Mouse (Mus musculus) forebrain, postnatal 0 days (tissue): ENCODE results near the gene Fam193b. TPM values are rescaled to one million over a fixed set of nuclear protein-coding genes. Genes with fewer than 3 reads are reported as not detected.

Experiments
- ATAC-seq: fragments of 200-750 bp; cut with Nextera tagmentation; 2 replicates; pipeline ENCODE4 v1.8.0; 2017; ENCODE audit warnings: mild to moderate bottlenecking, moderate library complexity
- DNase-seq: peaks from one replicate; pipeline ENCODE4 v3.0.0-alpha.2; 2015
- H3K27ac ChIP-seq: fragments of 300-500 bp; sonication (generic); 2 replicates; pipeline ENCODE4 v1.5.1; 2014; ENCODE audit warnings: low read depth, mild to moderate bottlenecking, antibody characterized with exemption, low read length, moderate library complexity, mixed read lengths
- H3K27me3 ChIP-seq: fragments of 300-500 bp; sonication (generic); 2 replicates; pipeline ENCODE4 v1.6.1; 2014; ENCODE audit warnings: mild to moderate bottlenecking, low read length, mixed read lengths; ENCODE audit not compliant: insufficient read depth
- H3K36me3 ChIP-seq: fragments of 300-500 bp; sonication (generic); 2 replicates; pipeline ENCODE4 v1.6.1; 2014; ENCODE audit warnings: mild to moderate bottlenecking, moderate library complexity; ENCODE audit not compliant: insufficient read depth
- H3K4me1 ChIP-seq: fragments of 300-500 bp; sonication (generic); 2 replicates; pipeline ENCODE4 v1.6.1; 2014; ENCODE audit warnings: antibody characterized with exemption; ENCODE audit not compliant: insufficient read depth
- H3K4me2 ChIP-seq: fragments of 300-500 bp; sonication (generic); 2 replicates; pipeline ENCODE4 v1.6.1; 2014; ENCODE audit warnings: low read depth, mild to moderate bottlenecking, moderate library complexity
- H3K4me3 ChIP-seq: fragments of 300-500 bp; sonication (generic); 2 replicates; pipeline ENCODE4 v1.5.1; 2014; ENCODE audit warnings: low read depth, low read length, mixed read lengths
- H3K9ac ChIP-seq: fragments of 300-500 bp; sonication (generic); 2 replicates; pipeline ENCODE4 v1.6.1; 2014; ENCODE audit warnings: mild to moderate bottlenecking
- H3K9me3 ChIP-seq: fragments of 300-500 bp; sonication (generic); 2 replicates; pipeline ENCODE4 v1.6.1; 2016; ENCODE audit warnings: low read length
- CTCF ChIP-seq: sonication (generic); IDR thresholded peaks from 2 replicates; pipeline ENCODE4 v1.5.1; 2016; ENCODE audit warnings: antibody characterized with exemption, control low read depth, low read depth
- WGBS: fragments of 180-500 bp; shearing (Covaris S2); extraction: QIAGEN DNeasy Blood & Tissue Kit; methylation state at CpG from one replicate; pipeline ENCODE4 v1.1.7; 2014; 5-methylcytosine and 5-hydroxymethylcytosine counted together
- polyA plus RNA-seq: library from polyadenylated mRNA; unstranded; fragments of >200 nt; fragmentation: Nextera tagmentation; extraction: Ambion mirVana; gene quantifications from 2 replicates; pipeline ENCODE4 v1.2.1, GENCODE M21; 2015
- total RNA-seq: library from RNA; depleted of rRNA; stranded (reverse); fragments of >200 nt; gene quantifications from 2 replicates; pipeline ENCODE4 v1.2.3, GENCODE M21; 2014

Fam193b gene
- total and polyA plus RNA-seq, 2 experiments from 2014 or later: 41.2 to 88.4 TPM

GRCm38 (mm10) chr13:55508531-55508930, 62.4 kb downstream of the Fam193b start:
- DNase-seq (no peak), ATAC-seq (no peak)
- no peaks in the 10 kb centered on the region for H3K9me3 ChIP-seq
- H3K9ac ChIP-seq: no peak overlapping the region
- no peak overlapping the region for H3K4me3 ChIP-seq
- H3K4me1 ChIP-seq: peaks cover 20% of the 10 kb centered on the region; the same call in 1 of the 2 replicates
- H3K36me3 ChIP-seq: peaks cover 50% of the 10 kb centered on the region
- H3K27me3 ChIP-seq: no peaks in the 10 kb centered on the region
- WGBS: 95% methylated on average over 10 of the region's 10 CpGs
- H3K4me2 ChIP-seq: no peak overlapping the region
- no peak for TF ChIP-seq CTCF
- no peak overlapping the region for H3K27ac ChIP-seq

DNA sequence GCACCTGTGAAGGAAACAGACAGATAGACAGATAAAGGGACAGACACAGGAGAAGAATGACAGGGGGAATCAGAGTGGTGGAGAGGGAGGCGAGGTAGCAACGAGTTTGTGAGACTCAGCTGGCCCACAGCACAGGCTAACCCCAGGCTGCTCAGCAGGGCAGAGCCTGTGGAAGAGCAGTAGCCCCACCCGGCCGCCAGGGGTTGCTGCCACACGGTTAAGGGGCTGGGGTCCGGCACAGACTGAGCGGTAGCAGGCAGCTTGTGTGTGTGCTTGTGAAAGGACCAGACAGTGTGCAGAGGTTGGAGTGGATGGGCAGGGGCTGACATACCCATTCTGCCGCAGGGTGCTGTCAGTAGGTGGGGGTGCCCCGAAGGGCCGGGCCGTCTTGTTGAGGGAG, 63.0 kb downstream of the Fam193b start:
- WGBS: 59% methylated on average over 11 of the region's 11 CpGs
- Histone ChIP-seq H3K36me3 (peaks cover 57% of the 10 kb centered on the region), H3K4me3 (no peak overlapping the region)

GRCm38 (mm10) chr13:55506697-55507096, 64.2 kb downstream of the Fam193b start:
- H3K36me3 ChIP-seq: peaks cover 61% of the 10 kb centered on the region
- TF ChIP-seq CTCF: no peak
- H3K4me1 ChIP-seq: peaks cover 10% of the 10 kb centered on the region; the same call in 1 of the 2 replicates
- no peak overlapping the region for H3K4me3 ChIP-seq
- no peak overlapping the region for H3K9ac ChIP-seq
- ATAC-seq: peak; percentile 19; the same call in 1 of the 2 replicates
- no peak for DNase-seq
- no peak overlapping the region for H3K4me2 ChIP-seq
- 76% methylated on average over 10 of the region's 10 CpGs for WGBS
- H3K27me3 ChIP-seq: no peaks in the 10 kb centered on the region
- H3K9me3 ChIP-seq: no peaks in the 10 kb centered on the region
- no peak overlapping the region for H3K27ac ChIP-seq

More for the DNA sequence above, 63.0 kb downstream of the Fam193b start:
- no peak overlapping the region for H3K9ac ChIP-seq
- H3K9me3 ChIP-seq: no peaks in the 10 kb centered on the region
- H3K4me2 ChIP-seq: no peak overlapping the region
- DNase-seq (no peak), ATAC-seq (no peak)
- no peak overlapping the region for H3K27ac ChIP-seq
- no peaks in the 10 kb centered on the region for H3K27me3 ChIP-seq
- peak; percentile 37; the same call in 1 of the 2 replicates for TF ChIP-seq CTCF
- peaks cover 20% of the 10 kb centered on the region; the same call in 1 of the 2 replicates for H3K4me1 ChIP-seq

GRCm38 (mm10) chr13:55505810-55506209, 65.1 kb downstream of the Fam193b start:
- ATAC-seq: no peak
- no peak overlapping the region for H3K9ac ChIP-seq
- H3K4me1 ChIP-seq: peaks cover 2% of the 10 kb centered on the region; the same call in 1 of the 2 replicates
- peaks cover 61% of the 10 kb centered on the region for H3K36me3 ChIP-seq
- TF ChIP-seq CTCF: no peak
- H3K4me2 ChIP-seq: no peak overlapping the region
- no peaks in the 10 kb centered on the region for H3K9me3 ChIP-seq
- WGBS: 93% methylated on average over 9 of the region's 9 CpGs
- no peak overlapping the region for H3K27ac ChIP-seq
- H3K4me3 ChIP-seq: no peak overlapping the region
- H3K27me3 ChIP-seq: no peaks in the 10 kb centered on the region
- no peak for DNase-seq

GRCm38 (mm10) chr13:55504390-55504789, 66.5 kb downstream of the Fam193b start:
- no peak for ATAC-seq
- peaks cover 51% of the 10 kb centered on the region for H3K36me3 ChIP-seq
- no peaks in the 10 kb centered on the region for H3K9me3 ChIP-seq
- no peak overlapping the region for H3K27ac ChIP-seq
- H3K4me1 ChIP-seq: no peaks in the 10 kb centered on the region
- H3K27me3 ChIP-seq: no peaks in the 10 kb centered on the region
- DNase-seq: no peak
- no peak overlapping the region for H3K4me2 ChIP-seq
- TF ChIP-seq CTCF: no peak
- no peak overlapping the region for H3K4me3 ChIP-seq
- H3K9ac ChIP-seq: no peak overlapping the region
- WGBS: 83% methylated on average over 5 of the region's 5 CpGs

DNA sequence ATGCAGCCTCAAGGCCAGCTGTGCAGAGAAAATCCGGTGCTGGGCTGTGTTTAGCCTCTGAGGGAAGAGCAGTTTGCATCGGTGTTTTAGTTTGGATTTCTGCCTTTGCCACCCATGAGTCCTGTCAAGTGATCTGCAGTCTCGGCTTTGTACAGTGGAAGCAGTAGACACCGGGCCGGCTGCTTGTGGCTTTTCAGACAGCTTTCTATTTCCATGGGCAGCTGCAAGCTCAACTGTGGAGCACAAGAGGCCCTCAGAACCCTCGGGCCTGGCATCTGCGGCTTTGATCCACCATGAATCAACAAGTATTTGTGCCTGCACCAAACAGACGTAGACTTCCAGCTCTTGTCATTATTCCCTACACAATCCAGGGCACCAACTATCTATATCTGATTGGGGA, 68.5 kb downstream of the Fam193b start:
- no peak for ATAC-seq
- H3K9ac ChIP-seq: no peak overlapping the region
- DNase-seq: no peak

GRCm38 (mm10) chr13:55500575-55500974, 70.3 kb downstream of the Fam193b start:
- DNase-seq (no peak), ATAC-seq (no peak)
- peaks cover 29% of the 10 kb centered on the region for H3K36me3 ChIP-seq
- H3K4me1 ChIP-seq: peaks cover 11% of the 10 kb centered on the region
- no peak overlapping the region for H3K9ac ChIP-seq
- H3K27ac ChIP-seq: no peak overlapping the region
- no peak for TF ChIP-seq CTCF
- H3K4me3 ChIP-seq: no peak overlapping the region
- no peak overlapping the region for H3K4me2 ChIP-seq
- H3K9me3 ChIP-seq: no peaks in the 10 kb centered on the region
- no peaks in the 10 kb centered on the region for H3K27me3 ChIP-seq
- WGBS: 83% methylated on average over 10 of the region's 10 CpGs

More for the DNA sequence above, 68.5 kb downstream of the Fam193b start:
- Histone ChIP-seq H3K9me3 (no peaks in the 10 kb centered on the region), H3K4me3 (no peak overlapping the region), H3K4me1 (no peaks in the 10 kb centered on the region), H3K27me3 (no peaks in the 10 kb centered on the region), H3K36me3 (peaks cover 47% of the 10 kb centered on the region), H3K27ac (no peak overlapping the region), H3K4me2 (no peak overlapping the region)
- 82% methylated on average over 8 of the region's 8 CpGs for WGBS
- no peak for TF ChIP-seq CTCF
